Mouse (Mus musculus): ENCODE measurements around the gene Ipo9.

DNA sequence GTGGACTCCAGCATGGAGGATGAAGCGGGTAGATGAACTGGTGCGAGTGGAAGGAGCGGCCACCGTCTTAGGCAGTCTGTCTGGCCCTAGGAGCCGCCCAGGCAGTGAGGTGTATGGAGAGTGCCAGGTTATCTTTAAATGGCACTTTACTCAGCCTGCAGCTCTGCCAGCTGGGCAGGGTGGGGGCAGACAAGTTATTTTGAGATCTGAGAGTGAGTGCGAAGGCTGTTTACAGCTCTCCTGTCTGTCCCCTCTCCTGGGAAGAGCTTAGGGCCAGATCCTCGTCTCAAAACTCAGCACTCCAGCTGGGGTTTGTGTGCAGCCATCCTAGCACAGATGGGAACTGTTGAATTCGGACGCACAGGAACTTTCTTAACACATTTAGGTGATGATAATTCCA lies 51.7 kb downstream of the Ipo9 start:
- TF ChIP-seq CTCF (IDR thresholded peaks at IDR 0.05; ENCODE audit: control insufficient read depth, insufficient read depth, insufficient read length) (no peak), MAX (IDR thresholded peaks at IDR 0.05) (no peak)
